Mouse (Mus musculus): ENCODE measurements at regions not wholly inside any gene's neighbourhood (a gene's known extent, or its start where the extent isn't known, plus 50 kb on each side); places are given as distances from the start of the nearest gene placed in this dataset.

DNA sequence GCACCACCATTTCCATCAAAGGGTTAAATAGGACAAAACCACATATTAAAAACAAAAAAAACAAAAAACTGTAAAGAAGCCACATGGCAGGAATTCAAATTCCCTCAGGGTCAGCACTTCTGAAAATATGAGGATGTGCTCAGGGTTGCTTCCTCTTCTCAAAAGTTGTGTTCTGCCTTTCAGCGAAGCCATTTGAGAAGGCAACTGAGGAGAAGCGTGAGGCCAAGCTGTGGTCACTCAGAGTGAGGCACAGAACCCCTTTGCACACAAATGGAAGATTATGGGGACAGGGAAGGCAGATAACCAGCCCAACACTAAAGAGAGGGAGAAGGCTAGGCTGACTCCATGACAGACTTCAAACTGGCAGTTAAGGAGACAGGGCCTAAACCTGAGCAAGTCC, 142.8 kb upstream of the Jade1 start:
- Histone ChIP-seq H3K4me1 (ENCODE audit: control insufficient read depth, insufficient read depth, insufficient read length, low read length) (peaks cover 6% of the 10 kb centered on the region; the same call in 1 of the 2 replicates), H3K4me3 (ENCODE audit: insufficient read depth, low read depth, low read length) (no peak overlapping the region), H3K27ac (replicated peaks; ENCODE audit: low read depth, low read length) (peak overlapping the region; percentile 79)

DNA sequence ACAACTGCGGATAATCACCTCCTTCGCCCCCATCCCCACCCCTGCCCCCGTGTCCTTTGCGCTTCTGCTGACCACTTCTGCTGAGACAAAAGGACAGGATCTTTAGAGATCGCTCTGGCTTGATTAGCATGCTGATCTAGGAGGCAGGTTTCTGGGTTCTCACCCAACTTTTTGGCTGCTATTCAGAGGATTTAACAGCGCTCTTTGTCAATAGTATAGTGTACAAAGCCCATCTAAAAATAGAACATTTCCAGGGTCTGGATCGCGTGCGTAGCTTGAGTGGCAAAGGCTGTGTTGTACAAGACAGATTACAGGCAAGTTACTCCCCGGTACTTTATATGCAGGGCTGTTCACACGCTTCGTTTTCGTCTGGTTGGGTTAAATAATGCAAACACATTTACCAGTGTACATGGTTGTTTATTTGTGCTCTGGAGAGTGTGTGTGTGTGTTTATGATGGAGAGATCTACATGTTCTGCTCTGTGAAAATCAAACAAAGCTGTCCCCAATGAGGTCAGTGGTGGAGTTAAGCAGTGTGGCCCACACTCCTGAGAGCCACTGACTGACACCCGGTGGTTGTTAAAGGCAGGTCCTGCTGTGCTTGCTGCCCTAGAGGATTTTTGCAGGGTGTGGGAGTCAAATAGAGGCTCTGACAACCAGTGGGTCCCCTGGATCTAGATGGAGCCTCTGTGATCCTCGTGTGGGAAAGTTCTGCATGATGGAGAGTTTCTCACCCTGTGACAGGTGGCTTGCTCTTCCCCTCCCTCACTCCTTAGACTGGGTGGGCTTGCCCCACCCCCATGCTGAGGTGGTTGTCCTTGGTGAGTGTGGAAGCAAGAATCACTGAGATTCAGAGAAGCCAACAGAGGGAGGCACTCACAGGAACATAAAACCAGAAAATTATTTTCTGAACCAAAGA, 146.5 kb upstream of the Jade1 start:
- H3K27ac ChIP-seq (replicated peaks; ENCODE audit: low read depth, low read length), result peak overlapping the region; percentile 28; the same call in 1 of the 2 replicates

DNA sequence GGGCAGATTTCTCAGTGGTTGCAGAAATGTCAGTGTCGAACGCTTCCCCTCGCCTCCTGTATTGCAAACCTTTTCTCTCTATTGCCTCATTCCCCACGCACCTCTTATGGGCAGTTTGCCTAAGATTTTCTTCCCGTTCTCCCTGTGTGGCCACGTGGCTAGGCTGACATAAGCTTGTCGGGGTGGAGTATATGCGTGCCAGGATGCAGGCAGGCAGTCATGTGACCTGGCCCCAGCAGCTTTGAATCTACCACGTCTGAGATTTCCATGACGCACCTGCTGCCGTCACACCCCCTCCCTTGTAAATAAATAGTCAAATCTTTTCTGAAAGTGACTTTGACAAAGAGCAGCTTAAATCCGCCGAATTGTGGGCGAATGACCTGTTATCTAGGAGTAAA, 147.1 kb upstream of the Jade1 start:
- Histone ChIP-seq H3K4me1 (ENCODE audit: control insufficient read depth, insufficient read depth, insufficient read length, low read length) (peaks cover 6% of the 10 kb centered on the region; the same call in 1 of the 2 replicates), H3K4me3 (ENCODE audit: insufficient read depth, low read depth, low read length) (peak overlapping the region; percentile 29), H3K27ac (replicated peaks; ENCODE audit: low read depth, low read length) (no peak overlapping the region)

More for the DNA sequence above, 146.5 kb upstream of the Jade1 start:
- Histone ChIP-seq H3K4me3 (ENCODE audit: insufficient read depth, low read depth, low read length) (peak overlapping the region; percentile 29), H3K4me1 (ENCODE audit: control insufficient read depth, insufficient read depth, insufficient read length, low read length) (peaks cover 6% of the 10 kb centered on the region; the same call in 1 of the 2 replicates)

DNA sequence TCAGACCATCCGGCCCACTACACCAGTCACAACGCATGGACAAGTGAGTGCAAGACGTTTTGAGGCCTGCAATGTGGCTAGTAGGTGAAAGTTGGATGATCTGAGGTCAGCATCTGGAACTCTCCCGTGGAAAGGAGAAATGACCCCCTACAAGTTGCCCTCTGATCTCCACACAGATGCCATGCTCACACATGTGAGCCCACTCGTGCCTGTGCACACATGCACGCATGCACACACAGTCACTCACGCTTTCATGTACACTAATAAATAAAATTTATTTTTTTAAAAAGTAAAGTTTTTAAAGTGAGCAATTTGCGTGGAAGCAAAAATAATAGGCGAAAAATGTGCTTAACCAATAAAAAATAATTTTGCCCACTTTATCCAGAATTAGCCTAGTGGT, 147.5 kb upstream of the Jade1 start:
- Histone ChIP-seq H3K4me3 (ENCODE audit: insufficient read depth, low read depth, low read length) (no peak overlapping the region), H3K27ac (replicated peaks; ENCODE audit: low read depth, low read length) (no peak overlapping the region)

DNA sequence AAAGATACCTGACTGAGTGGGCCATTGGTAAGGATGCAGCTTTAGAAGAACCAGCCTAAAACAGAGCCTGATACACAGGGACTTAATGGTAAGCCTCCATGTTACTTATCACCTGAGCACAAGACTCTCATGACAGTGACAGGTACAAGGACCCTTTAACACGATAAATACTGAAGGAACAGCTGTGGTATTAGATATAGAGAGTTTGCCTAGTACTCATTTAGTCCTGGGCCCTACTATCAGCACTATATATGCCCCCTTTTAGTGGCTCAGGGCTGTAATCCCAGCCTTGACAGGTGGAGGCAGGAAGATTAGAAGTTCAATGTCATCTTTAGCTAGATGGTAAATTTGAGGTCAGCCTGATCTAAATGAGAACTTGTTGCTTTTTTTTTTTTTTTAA, 148.0 kb upstream of the Jade1 start:
- no peak overlapping the region for H3K27ac ChIP-seq (replicated peaks; ENCODE audit: low read depth, low read length)
- H3K4me1 ChIP-seq (ENCODE audit: control insufficient read depth, insufficient read depth, insufficient read length, low read length), result peaks cover 6% of the 10 kb centered on the region; the same call in 1 of the 2 replicates
- no peak overlapping the region for H3K4me3 ChIP-seq (ENCODE audit: insufficient read depth, low read depth, low read length)

More for the DNA sequence above, 147.5 kb upstream of the Jade1 start:
- peaks cover 6% of the 10 kb centered on the region; the same call in 1 of the 2 replicates for H3K4me1 ChIP-seq (ENCODE audit: control insufficient read depth, insufficient read depth, insufficient read length, low read length)

DNA sequence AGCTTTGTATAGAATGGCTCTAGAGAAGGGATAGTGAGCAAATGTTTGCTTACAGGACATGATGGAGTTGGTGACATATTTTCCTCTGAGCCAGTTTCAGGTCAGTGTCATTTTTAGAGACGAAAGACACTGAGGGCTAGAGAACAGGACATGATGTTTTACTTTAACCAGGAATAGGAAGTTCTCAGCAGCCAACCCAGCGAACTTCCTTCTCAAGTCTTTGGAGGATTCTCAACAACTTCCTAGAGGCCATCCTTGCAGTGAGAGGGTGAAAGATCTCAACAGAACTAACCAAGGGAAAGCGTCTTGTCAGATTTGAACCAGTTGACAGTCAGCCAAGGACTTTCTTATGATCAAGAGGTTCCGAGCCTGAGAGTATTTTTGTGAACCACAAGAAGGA, 153.7 kb upstream of the Jade1 start:
- Histone ChIP-seq H3K27ac (replicated peaks; ENCODE audit: low read depth, low read length) (no peak overlapping the region), H3K4me3 (ENCODE audit: insufficient read depth, low read depth, low read length) (no peak overlapping the region), H3K4me1 (ENCODE audit: control insufficient read depth, insufficient read depth, insufficient read length, low read length) (no peaks in the 10 kb centered on the region)

DNA sequence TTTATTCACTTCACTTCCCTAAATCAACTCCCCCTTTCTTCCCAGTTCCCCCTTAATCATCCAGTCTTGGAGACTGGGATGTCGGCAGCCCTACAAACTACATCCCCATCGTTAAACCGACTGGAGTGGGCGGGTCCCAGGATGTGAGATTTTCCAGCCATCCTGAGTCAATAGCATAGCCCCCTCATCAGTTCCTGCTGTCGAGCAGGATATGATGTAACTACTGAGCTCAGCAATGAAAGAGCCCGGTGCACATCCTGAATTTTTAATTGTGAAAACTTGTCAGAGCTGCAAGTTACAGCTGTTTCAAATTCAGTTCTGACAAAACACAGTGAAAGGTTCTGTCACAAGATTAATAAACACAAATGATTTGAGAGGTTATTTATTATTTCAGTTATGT, 165.7 kb upstream of the Jade1 start:
- Histone ChIP-seq H3K4me3 (ENCODE audit: insufficient read depth, low read depth, low read length) (no peak overlapping the region), H3K27ac (replicated peaks; ENCODE audit: low read depth, low read length) (no peak overlapping the region)

DNA sequence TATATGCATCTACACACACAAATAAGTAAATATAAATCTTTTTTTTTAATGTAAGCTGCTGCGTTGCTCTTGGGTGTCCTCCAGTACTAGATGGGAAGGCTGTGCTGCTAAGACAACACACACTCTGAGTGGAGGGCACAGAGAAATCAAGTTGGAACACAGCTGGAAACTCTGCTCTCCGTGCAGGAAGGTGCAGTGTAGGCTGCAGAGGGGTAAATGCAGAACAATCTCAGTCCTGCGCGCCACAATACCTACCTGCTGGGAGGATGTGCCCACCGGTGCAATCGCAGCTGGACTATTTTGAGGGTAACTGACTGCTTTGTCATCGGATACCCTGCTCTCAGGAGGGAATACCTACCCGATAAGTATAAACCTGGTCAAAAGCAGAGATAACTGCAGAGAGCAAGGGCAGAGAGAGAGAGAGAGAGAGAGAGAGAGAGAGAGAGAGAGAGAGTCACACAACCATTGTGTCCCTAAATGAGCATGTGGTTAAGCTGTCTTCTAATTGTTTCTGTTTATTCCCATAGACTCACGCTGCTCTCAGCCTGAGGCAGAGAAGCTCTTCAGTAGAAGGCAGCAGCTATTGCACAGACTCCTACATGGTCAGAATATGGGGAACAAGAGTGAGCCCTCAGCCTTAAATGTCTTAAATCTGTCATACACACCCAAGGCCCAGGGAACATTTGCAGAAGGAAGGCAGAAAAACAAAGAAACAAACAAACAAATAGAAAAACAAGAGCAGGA, 167.9 kb upstream of the Jade1 start:
- Histone ChIP-seq H3K4me1 (ENCODE audit: control insufficient read depth, insufficient read depth, insufficient read length, low read length) (no peaks in the 10 kb centered on the region), H3K4me3 (ENCODE audit: insufficient read depth, low read depth, low read length) (no peak overlapping the region), H3K27ac (replicated peaks; ENCODE audit: low read depth, low read length) (no peak overlapping the region)

More for the DNA sequence above, 165.7 kb upstream of the Jade1 start:
- H3K4me1 ChIP-seq (ENCODE audit: control insufficient read depth, insufficient read depth, insufficient read length, low read length), result no peaks in the 10 kb centered on the region

DNA sequence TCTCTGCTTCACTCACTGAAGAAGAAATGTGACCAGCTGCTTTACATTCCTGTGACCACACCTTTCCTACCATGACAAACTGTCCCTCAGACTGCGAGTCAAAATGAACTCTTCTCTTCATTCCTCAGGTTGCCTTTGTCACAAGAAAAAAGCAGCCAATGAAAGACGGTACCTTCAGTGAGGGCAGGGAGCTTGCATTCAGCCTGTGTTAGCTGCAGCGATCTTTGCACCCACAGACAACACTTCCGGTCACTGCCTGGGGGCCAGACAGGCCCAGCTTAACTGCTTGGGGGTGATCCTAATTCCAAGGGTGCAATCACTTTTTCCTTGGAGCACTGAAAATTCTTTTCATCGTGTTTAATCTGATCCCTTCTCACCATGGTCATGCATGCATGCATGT, 169.2 kb upstream of the Jade1 start:
- no peak overlapping the region for H3K4me3 ChIP-seq (ENCODE audit: insufficient read depth, low read depth, low read length)
- H3K27ac ChIP-seq (replicated peaks; ENCODE audit: low read depth, low read length), result no peak overlapping the region

DNA sequence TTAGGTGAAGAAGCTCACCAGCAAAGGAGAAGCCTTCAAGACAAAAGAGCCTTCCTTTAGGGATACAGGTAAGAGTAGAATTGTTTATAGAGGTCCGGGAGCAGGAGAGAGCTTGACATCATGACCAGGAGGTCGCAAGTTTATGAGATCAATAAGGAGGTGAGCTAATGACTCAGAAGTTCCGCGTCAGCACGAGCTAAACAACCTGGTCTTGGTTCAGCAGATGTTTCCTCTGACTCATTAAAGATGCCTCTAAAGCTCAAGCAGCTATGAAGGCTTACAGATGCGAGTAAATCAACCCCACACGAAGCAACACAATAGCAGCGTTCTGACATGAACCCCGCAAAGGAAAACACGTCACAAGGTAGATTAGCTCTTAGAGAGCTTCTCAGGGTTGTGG, 171.1 kb upstream of the Jade1 start:
- Histone ChIP-seq H3K4me3 (ENCODE audit: insufficient read depth, low read depth, low read length) (no peak overlapping the region), H3K27ac (replicated peaks; ENCODE audit: low read depth, low read length) (no peak overlapping the region)

More for the DNA sequence above, 169.2 kb upstream of the Jade1 start:
- no peaks in the 10 kb centered on the region for H3K4me1 ChIP-seq (ENCODE audit: control insufficient read depth, insufficient read depth, insufficient read length, low read length)

DNA sequence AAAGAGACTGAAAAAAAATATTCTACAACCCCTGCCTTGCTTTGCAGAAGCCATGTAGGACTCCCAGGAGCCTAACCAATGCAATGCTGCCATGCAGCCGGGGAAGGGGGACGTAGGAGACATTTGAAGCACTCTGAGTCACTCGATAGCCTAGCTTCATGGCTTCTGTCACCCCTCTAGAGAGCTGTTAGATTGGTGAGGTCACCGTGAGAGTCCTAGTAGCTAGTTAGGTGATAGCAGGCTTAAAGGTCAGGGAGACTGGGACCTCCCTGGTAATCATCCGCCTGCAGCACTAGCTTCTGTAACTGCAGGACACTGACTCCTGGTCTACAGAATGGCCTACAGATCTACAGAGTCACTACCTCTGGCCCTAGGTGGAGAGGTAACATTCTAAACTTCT, 177.0 kb upstream of the Jade1 start:
- Histone ChIP-seq H3K4me1 (ENCODE audit: control insufficient read depth, insufficient read depth, insufficient read length, low read length) (no peaks in the 10 kb centered on the region), H3K4me3 (ENCODE audit: insufficient read depth, low read depth, low read length) (no peak overlapping the region), H3K27ac (replicated peaks; ENCODE audit: low read depth, low read length) (no peak overlapping the region)

More for the DNA sequence above, 171.1 kb upstream of the Jade1 start:
- no peaks in the 10 kb centered on the region for H3K4me1 ChIP-seq (ENCODE audit: control insufficient read depth, insufficient read depth, insufficient read length, low read length)

DNA sequence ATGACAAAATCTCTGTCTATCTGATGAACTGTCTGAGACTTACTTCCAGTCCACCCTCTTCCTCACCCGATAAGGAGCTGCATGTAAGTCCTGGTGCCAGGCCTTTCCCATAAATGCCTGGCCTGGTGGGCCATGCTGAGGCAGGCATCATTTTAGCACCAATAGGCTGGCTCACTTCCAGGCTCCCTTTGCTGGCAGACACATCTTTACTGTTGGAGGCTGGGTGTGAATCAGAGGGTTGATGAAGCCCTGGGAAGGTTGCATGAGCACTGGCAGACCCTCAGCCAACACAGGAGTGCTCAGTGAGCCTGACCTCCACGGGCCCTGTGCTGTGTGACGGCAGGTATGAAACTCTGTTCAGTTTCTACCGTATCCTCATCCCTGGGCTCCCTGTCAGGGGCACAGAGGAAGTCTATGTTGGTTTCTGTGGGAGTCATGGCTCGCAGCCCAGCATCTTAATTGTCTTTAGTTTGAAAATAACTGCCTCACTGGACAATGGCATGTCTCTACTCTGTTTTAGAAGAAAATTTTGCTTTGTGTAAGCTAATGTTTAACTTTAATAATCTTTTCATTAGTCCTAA, 177.6 kb upstream of the Jade1 start:
- Histone ChIP-seq H3K27ac (replicated peaks; ENCODE audit: low read depth, low read length) (no peak overlapping the region), H3K4me3 (ENCODE audit: insufficient read depth, low read depth, low read length) (no peak overlapping the region), H3K4me1 (ENCODE audit: control insufficient read depth, insufficient read depth, insufficient read length, low read length) (no peaks in the 10 kb centered on the region)

DNA sequence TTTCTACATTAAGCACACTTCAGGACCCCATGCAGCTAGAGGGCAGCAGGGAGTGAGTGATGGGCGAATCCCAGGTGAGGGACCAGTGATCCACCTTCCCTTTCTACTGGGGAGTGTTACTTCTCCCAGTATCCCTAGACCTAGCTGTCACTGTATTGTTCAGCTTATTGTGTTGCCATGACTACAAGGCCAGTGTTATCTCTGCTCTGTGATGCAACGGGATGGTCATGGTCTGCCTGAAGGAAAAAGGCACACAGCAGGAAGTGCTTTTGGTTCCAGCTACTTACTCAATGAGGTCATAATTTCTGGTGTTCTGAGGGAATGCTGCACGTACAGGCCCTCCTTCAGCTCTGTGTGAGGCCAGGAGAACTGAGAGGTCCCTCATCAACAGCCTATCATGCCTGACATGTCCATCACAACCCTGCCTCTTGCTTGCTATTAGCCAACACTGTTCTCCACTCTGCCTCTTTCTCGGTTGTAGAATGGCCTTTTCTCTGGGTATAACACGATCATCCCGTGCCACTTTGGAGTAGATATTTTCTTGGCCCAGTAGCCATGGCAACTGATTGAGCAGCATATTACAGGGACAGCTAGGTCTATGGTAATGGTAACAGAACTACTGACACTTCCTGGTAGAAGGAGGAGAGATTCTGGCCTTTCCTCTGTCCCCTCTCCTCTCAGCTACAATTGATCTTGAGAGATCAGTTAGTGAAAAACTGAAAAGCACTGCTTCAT, 178.5 kb upstream of the Jade1 start:
- Histone ChIP-seq H3K4me3 (ENCODE audit: insufficient read depth, low read depth, low read length) (no peak overlapping the region), H3K4me1 (ENCODE audit: control insufficient read depth, insufficient read depth, insufficient read length, low read length) (no peaks in the 10 kb centered on the region), H3K27ac (replicated peaks; ENCODE audit: low read depth, low read length) (no peak overlapping the region)

DNA sequence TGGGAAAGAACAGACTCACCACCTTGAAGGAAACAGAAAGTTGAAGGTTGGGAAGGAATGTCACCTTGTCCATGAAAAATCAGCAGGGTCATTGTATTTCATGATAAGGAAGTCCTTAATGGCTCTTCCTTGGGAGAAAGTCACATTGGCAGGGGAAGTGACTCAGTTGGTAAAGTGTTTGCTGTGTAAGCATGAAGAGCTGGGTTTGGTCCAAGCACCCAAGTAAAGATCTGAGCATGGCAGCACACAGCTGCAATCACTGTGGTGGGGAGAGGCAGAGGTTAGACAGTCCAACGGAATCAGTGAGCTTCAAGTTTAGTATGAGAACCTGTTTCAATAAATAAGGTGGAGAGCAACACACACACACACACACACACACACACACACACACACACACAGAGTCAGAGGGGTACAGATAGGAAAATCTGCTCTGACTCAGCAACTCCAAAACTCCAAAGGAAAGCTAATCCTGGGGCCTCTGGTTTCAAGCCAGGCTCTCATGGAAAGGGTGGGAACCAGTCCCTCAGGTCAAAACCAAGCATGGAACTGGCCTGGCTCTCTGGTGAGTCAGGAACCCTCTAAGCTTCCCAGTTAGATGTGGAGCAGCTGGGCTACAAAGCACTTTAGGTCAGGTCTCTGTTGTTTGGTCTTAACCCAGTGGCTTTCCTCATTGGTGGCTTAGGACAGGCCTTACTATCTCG, 180.2 kb upstream of the Jade1 start:
- H3K4me3 ChIP-seq (ENCODE audit: insufficient read depth, low read depth, low read length), result no peak overlapping the region
- H3K4me1 ChIP-seq (ENCODE audit: control insufficient read depth, insufficient read depth, insufficient read length, low read length), result no peaks in the 10 kb centered on the region
- no peak overlapping the region for H3K27ac ChIP-seq (replicated peaks; ENCODE audit: low read depth, low read length)

All from brown adipose tissue, adult 24 weeks (tissue).